Mouse (Mus musculus): ENCODE measurements around the gene Synpr.

Gene Synpr

GRCm38 (mm10) chr14:13551209-13551608, 266.6 kb downstream of the Synpr start:
- DNase-seq (ENCODE audit: low read depth, low spot score) = no peak

- DNase-seq (ENCODE audit: low read depth, low spot score) = no peak
These were observed 269.2 kb downstream of the Synpr start for GRCm38 (mm10) chr14:13553616-13554370.

GRCm38 (mm10) chr14:13554631-13555030, 270.1 kb downstream of the Synpr start:
- no peak for DNase-seq (ENCODE audit: low read depth, low spot score)

- no peak for DNase-seq (ENCODE audit: low read depth, low spot score)
These were observed 273.5 kb downstream of the Synpr start for GRCm38 (mm10) chr14:13558117-13558516.

- no peak for DNase-seq (ENCODE audit: low read depth, low spot score)
These were observed 282.7 kb downstream of the Synpr start for GRCm38 (mm10) chr14:13567250-13567649.

GRCm38 (mm10) chr14:13567996-13568395, 283.4 kb downstream of the Synpr start:
- DNase-seq (ENCODE audit: low read depth, low spot score) = no peak

GRCm38 (mm10) chr14:13571941-13572340, 287.4 kb downstream of the Synpr start:
- DNase-seq (ENCODE audit: low read depth, low spot score) = no peak

GRCm38 (mm10) chr14:13572530-13572929, 287.9 kb downstream of the Synpr start:
- DNase-seq (ENCODE audit: low read depth, low spot score) = no peak

GRCm38 (mm10) chr14:13578101-13578500, 293.5 kb downstream of the Synpr start:
- no peak for DNase-seq (ENCODE audit: low read depth, low spot score)

- no peak for DNase-seq (ENCODE audit: low read depth, low spot score)
These were observed 294.2 kb downstream of the Synpr start for GRCm38 (mm10) chr14:13578744-13579143.

GRCm38 (mm10) chr14:13593321-13593940, 308.9 kb downstream of the Synpr start:
- DNase-seq (ENCODE audit: low read depth, low spot score) = no peak

GRCm38 (mm10) chr14:13596251-13596650, 311.7 kb downstream of the Synpr start:
- DNase-seq (ENCODE audit: low read depth, low spot score) = no peak

- DNase-seq (ENCODE audit: low read depth, low spot score) = no peak
These were observed 312.6 kb downstream of the Synpr start for GRCm38 (mm10) chr14:13597204-13597603.

- DNase-seq (ENCODE audit: low read depth, low spot score) = no peak
These were observed 336.0 kb downstream of the Synpr start for GRCm38 (mm10) chr14:13620531-13620930.

GRCm38 (mm10) chr14:13649865-13650264, 365.3 kb downstream of the Synpr start:
- DNase-seq (ENCODE audit: low read depth, low spot score) = no peak

- DNase-seq (ENCODE audit: low read depth, low spot score) = no peak
These were observed 366.5 kb downstream of the Synpr start for GRCm38 (mm10) chr14:13651039-13651438.

GRCm38 (mm10) chr14:13651541-13652298, 367.1 kb downstream of the Synpr start:
- no peak for DNase-seq (ENCODE audit: low read depth, low spot score)
